Mouse (Mus musculus): Measurements from ENCODE around the gene Arf6. TPM values are rescaled to one million over a fixed set of nuclear protein-coding genes. Genes with fewer than 3 reads are reported as not detected.

Arf6 gene
- polyA plus RNA-seq, 1 experiment from 2014 or later, result 47.4 TPM

- Histone ChIP-seq H3K9ac (ENCODE audit: low read depth, low read length) (no peak overlapping the region), H3K4me2 (replicated peaks; ENCODE audit: low read depth, low read length) (no peak overlapping the region), H3K4me3 (ENCODE audit: low read depth, low read length) (no peak overlapping the region), H3K36me3 (ENCODE audit: control insufficient read depth, insufficient read depth, low read length) (no peaks in the 10 kb centered on the region), H3K27ac (ENCODE audit: low read depth, low read length) (no peak overlapping the region), H3K27me3 (ENCODE audit: control insufficient read depth, insufficient read depth, low read length) (no peaks in the 10 kb centered on the region), H3K4me1 (replicated peaks; ENCODE audit: control insufficient read depth, insufficient read depth, low read length) (no peaks in the 10 kb centered on the region), H3K9me3 (ENCODE audit: control insufficient read depth, low read length) (no peaks in the 10 kb centered on the region)
- DNase-seq (ENCODE audit: low spot score) (no peak), ATAC-seq (ENCODE audit: low FRiP score) (no peak)
- 71% methylated on average over 4 of the region's 4 CpGs for WGBS
These were observed 43.0 kb downstream of the Arf6 start for GRCm38 (mm10) chr12:69414826-69415572.

GRCm38 (mm10) chr12:69416793-69417192, 44.8 kb downstream of the Arf6 start:
- H3K4me1 ChIP-seq (replicated peaks; ENCODE audit: control insufficient read depth, insufficient read depth, low read length), result no peaks in the 10 kb centered on the region

GRCm38 (mm10) chr12:69417701-69418291, 45.8 kb downstream of the Arf6 start:
- 65% methylated on average over 9 of the region's 9 CpGs for WGBS
- ATAC-seq (ENCODE audit: low FRiP score) (no peak), DNase-seq (ENCODE audit: low spot score) (no peak)
- H3K27ac ChIP-seq (ENCODE audit: low read depth, low read length), result no peak overlapping the region
- H3K9ac ChIP-seq (ENCODE audit: low read depth, low read length), result no peak overlapping the region
- no peaks in the 10 kb centered on the region for H3K9me3 ChIP-seq (ENCODE audit: control insufficient read depth, low read length)
- no peak overlapping the region for H3K4me2 ChIP-seq (replicated peaks; ENCODE audit: low read depth, low read length)
- H3K27me3 ChIP-seq (ENCODE audit: control insufficient read depth, insufficient read depth, low read length), result no peaks in the 10 kb centered on the region
- no peaks in the 10 kb centered on the region for H3K36me3 ChIP-seq (ENCODE audit: control insufficient read depth, insufficient read depth, low read length)
- H3K4me1 ChIP-seq (replicated peaks; ENCODE audit: control insufficient read depth, insufficient read depth, low read length), result no peaks in the 10 kb centered on the region
- no peak overlapping the region for H3K4me3 ChIP-seq (ENCODE audit: low read depth, low read length)

More at GRCm38 (mm10) chr12:69416793-69417192, 44.8 kb downstream of the Arf6 start:
- no peak overlapping the region for H3K4me3 ChIP-seq (ENCODE audit: low read depth, low read length)
- H3K9ac ChIP-seq (ENCODE audit: low read depth, low read length), result no peak overlapping the region
- no peaks in the 10 kb centered on the region for H3K9me3 ChIP-seq (ENCODE audit: control insufficient read depth, low read length)
- no peaks in the 10 kb centered on the region for H3K36me3 ChIP-seq (ENCODE audit: control insufficient read depth, insufficient read depth, low read length)
- no peak for ATAC-seq (ENCODE audit: low FRiP score)
- no peak overlapping the region for H3K4me2 ChIP-seq (replicated peaks; ENCODE audit: low read depth, low read length)
- no peaks in the 10 kb centered on the region for H3K27me3 ChIP-seq (ENCODE audit: control insufficient read depth, insufficient read depth, low read length)
- WGBS, result 71% methylated on average over 7 of the region's 7 CpGs
- DNase-seq (ENCODE audit: low spot score), result no peak
- H3K27ac ChIP-seq (ENCODE audit: low read depth, low read length), result no peak overlapping the region

- ATAC-seq (ENCODE audit: low FRiP score) (no peak), DNase-seq (ENCODE audit: low spot score) (no peak)
- no peaks in the 10 kb centered on the region for H3K4me1 ChIP-seq (replicated peaks; ENCODE audit: control insufficient read depth, insufficient read depth, low read length)
- no peak overlapping the region for H3K27ac ChIP-seq (ENCODE audit: low read depth, low read length)
- H3K4me2 ChIP-seq (replicated peaks; ENCODE audit: low read depth, low read length), result no peak overlapping the region
- no peaks in the 10 kb centered on the region for H3K36me3 ChIP-seq (ENCODE audit: control insufficient read depth, insufficient read depth, low read length)
- H3K27me3 ChIP-seq (ENCODE audit: control insufficient read depth, insufficient read depth, low read length), result no peaks in the 10 kb centered on the region
- H3K9me3 ChIP-seq (ENCODE audit: control insufficient read depth, low read length), result no peaks in the 10 kb centered on the region
- no peak overlapping the region for H3K9ac ChIP-seq (ENCODE audit: low read depth, low read length)
- WGBS, result 90% methylated on average over 13 of the region's 13 CpGs
- H3K4me3 ChIP-seq (ENCODE audit: low read depth, low read length), result no peak overlapping the region
These were observed 46.7 kb downstream of the Arf6 start for GRCm38 (mm10) chr12:69418606-69419005.

GRCm38 (mm10) chr12:69419017-69419605, 47.2 kb downstream of the Arf6 start:
- H3K27me3 ChIP-seq (ENCODE audit: control insufficient read depth, insufficient read depth, low read length), result no peaks in the 10 kb centered on the region
- DNase-seq (ENCODE audit: low spot score) (no peak), ATAC-seq (ENCODE audit: low FRiP score) (no peak)

GRCm38 (mm10) chr12:69419606-69420005, 47.7 kb downstream of the Arf6 start:
- Histone ChIP-seq H3K9me3 (ENCODE audit: control insufficient read depth, low read length) (no peaks in the 10 kb centered on the region), H3K4me3 (ENCODE audit: low read depth, low read length) (no peak overlapping the region), H3K27ac (ENCODE audit: low read depth, low read length) (no peak overlapping the region), H3K9ac (ENCODE audit: low read depth, low read length) (no peak overlapping the region), H3K4me1 (replicated peaks; ENCODE audit: control insufficient read depth, insufficient read depth, low read length) (no peaks in the 10 kb centered on the region), H3K4me2 (replicated peaks; ENCODE audit: low read depth, low read length) (no peak overlapping the region), H3K36me3 (ENCODE audit: control insufficient read depth, insufficient read depth, low read length) (no peaks in the 10 kb centered on the region), H3K27me3 (ENCODE audit: control insufficient read depth, insufficient read depth, low read length) (no peaks in the 10 kb centered on the region)
- ATAC-seq (ENCODE audit: low FRiP score) (no peak), DNase-seq (ENCODE audit: low spot score) (no peak)
- WGBS, result 92% methylated on average over 4 of the region's 4 CpGs

More at GRCm38 (mm10) chr12:69419017-69419605, 47.2 kb downstream of the Arf6 start:
- no peak overlapping the region for H3K9ac ChIP-seq (ENCODE audit: low read depth, low read length)
- no peak overlapping the region for H3K4me3 ChIP-seq (ENCODE audit: low read depth, low read length)
- no peaks in the 10 kb centered on the region for H3K9me3 ChIP-seq (ENCODE audit: control insufficient read depth, low read length)
- no peaks in the 10 kb centered on the region for H3K4me1 ChIP-seq (replicated peaks; ENCODE audit: control insufficient read depth, insufficient read depth, low read length)
- H3K4me2 ChIP-seq (replicated peaks; ENCODE audit: low read depth, low read length), result no peak overlapping the region
- no peaks in the 10 kb centered on the region for H3K36me3 ChIP-seq (ENCODE audit: control insufficient read depth, insufficient read depth, low read length)
- WGBS, result 90% methylated on average over 14 of the region's 14 CpGs
- H3K27ac ChIP-seq (ENCODE audit: low read depth, low read length), result no peak overlapping the region

- no peaks in the 10 kb centered on the region for H3K4me1 ChIP-seq (replicated peaks; ENCODE audit: control insufficient read depth, insufficient read depth, low read length)
- no peaks in the 10 kb centered on the region for H3K27me3 ChIP-seq (ENCODE audit: control insufficient read depth, insufficient read depth, low read length)
- no peak overlapping the region for H3K9ac ChIP-seq (ENCODE audit: low read depth, low read length)
- no peak overlapping the region for H3K4me2 ChIP-seq (replicated peaks; ENCODE audit: low read depth, low read length)
- DNase-seq (ENCODE audit: low spot score), result no peak
- 73% methylated on average over 3 of the region's 3 CpGs for WGBS
- H3K36me3 ChIP-seq (ENCODE audit: control insufficient read depth, insufficient read depth, low read length), result no peaks in the 10 kb centered on the region
- H3K9me3 ChIP-seq (ENCODE audit: control insufficient read depth, low read length), result no peaks in the 10 kb centered on the region
- ATAC-seq (ENCODE audit: low FRiP score), result no peak
- no peak overlapping the region for H3K4me3 ChIP-seq (ENCODE audit: low read depth, low read length)
- no peak overlapping the region for H3K27ac ChIP-seq (ENCODE audit: low read depth, low read length)
These were observed 48.8 kb downstream of the Arf6 start for GRCm38 (mm10) chr12:69420716-69421115.

GRCm38 (mm10) chr12:69422827-69423537, 51.0 kb downstream of the Arf6 start:
- Histone ChIP-seq H3K4me1 (replicated peaks; ENCODE audit: control insufficient read depth, insufficient read depth, low read length) (no peaks in the 10 kb centered on the region), H3K9ac (ENCODE audit: low read depth, low read length) (no peak overlapping the region), H3K4me3 (ENCODE audit: low read depth, low read length) (no peak overlapping the region), H3K27ac (ENCODE audit: low read depth, low read length) (no peak overlapping the region), H3K27me3 (ENCODE audit: control insufficient read depth, insufficient read depth, low read length) (no peaks in the 10 kb centered on the region), H3K4me2 (replicated peaks; ENCODE audit: low read depth, low read length) (no peak overlapping the region), H3K36me3 (ENCODE audit: control insufficient read depth, insufficient read depth, low read length) (no peaks in the 10 kb centered on the region), H3K9me3 (ENCODE audit: control insufficient read depth, low read length) (no peaks in the 10 kb centered on the region)
- DNase-seq (ENCODE audit: low spot score), result no peak
- ATAC-seq (ENCODE audit: low FRiP score), result no peak
- 93% methylated on average over 20 of the region's 20 CpGs for WGBS

All from hindbrain, embryonic 11.5 days (tissue).